Mouse (Mus musculus) midbrain, embryonic 11.5 days (tissue): ENCODE measurements at regions not wholly inside any gene's neighbourhood (a gene's known extent, or its start where the extent isn't known, plus 50 kb on each side); places are given as distances from the start of the nearest gene placed in this dataset.

Experiments
- ATAC-seq: fragments of 200-750 bp; cut with Nextera tagmentation; 2 replicates; pipeline ENCODE4 v1.8.0; 2017; ENCODE audit warnings: moderate TSS enrichment, moderate library complexity; ENCODE audit not compliant: low FRiP score
- DNase-seq: peaks from one replicate; pipeline ENCODE4 v3.0.0; 2015; ENCODE audit warnings: low spot score; ENCODE audit errors: missing footprints
- H3K27ac ChIP-seq: fragments of 300-500 bp; sonication (generic); 2 replicates; pipeline ENCODE4 v1.5.1; 2014; ENCODE audit warnings: low read depth, low read length
- H3K27me3 ChIP-seq: fragments of 300-500 bp; sonication (generic); 2 replicates; pipeline ENCODE4 v1.6.1; 2014; ENCODE audit warnings: mild to moderate bottlenecking, low read length, moderate library complexity, mixed read lengths; ENCODE audit not compliant: control insufficient read depth, insufficient read depth
- H3K36me3 ChIP-seq: fragments of 300-500 bp; sonication (generic); 2 replicates; pipeline ENCODE4 v1.6.1; 2014; ENCODE audit warnings: mild to moderate bottlenecking, low read length, moderate library complexity, mixed read lengths; ENCODE audit not compliant: control insufficient read depth, insufficient read depth
- H3K4me1 ChIP-seq: fragments of 300-500 bp; sonication (generic); 2 replicates; pipeline ENCODE4 v1.6.1; 2014; ENCODE audit warnings: low read length; ENCODE audit not compliant: control insufficient read depth, insufficient read depth
- H3K4me2 ChIP-seq: fragments of 300-500 bp; sonication (generic); 2 replicates; pipeline ENCODE4 v1.6.1; 2014; ENCODE audit warnings: mild to moderate bottlenecking, moderate library complexity
- H3K4me3 ChIP-seq: fragments of 300-500 bp; sonication (generic); 2 replicates; pipeline ENCODE4 v1.5.1; 2014; ENCODE audit warnings: low read depth, low read length
- H3K9ac ChIP-seq: fragments of 300-500 bp; sonication (generic); 2 replicates; pipeline ENCODE4 v1.6.1; 2014; ENCODE audit warnings: low read length
- H3K9me3 ChIP-seq: fragments of 300-500 bp; sonication (generic); 2 replicates; pipeline ENCODE4 v1.6.1; 2016; ENCODE audit warnings: low read length; ENCODE audit not compliant: control insufficient read depth
- WGBS: fragments of 180-500 bp; shearing (Covaris S2); extraction: QIAGEN DNeasy Blood & Tissue Kit; methylation state at CpG from one replicate; pipeline ENCODE4 v1.1.7; 2014; 5-methylcytosine and 5-hydroxymethylcytosine counted together

DNA sequence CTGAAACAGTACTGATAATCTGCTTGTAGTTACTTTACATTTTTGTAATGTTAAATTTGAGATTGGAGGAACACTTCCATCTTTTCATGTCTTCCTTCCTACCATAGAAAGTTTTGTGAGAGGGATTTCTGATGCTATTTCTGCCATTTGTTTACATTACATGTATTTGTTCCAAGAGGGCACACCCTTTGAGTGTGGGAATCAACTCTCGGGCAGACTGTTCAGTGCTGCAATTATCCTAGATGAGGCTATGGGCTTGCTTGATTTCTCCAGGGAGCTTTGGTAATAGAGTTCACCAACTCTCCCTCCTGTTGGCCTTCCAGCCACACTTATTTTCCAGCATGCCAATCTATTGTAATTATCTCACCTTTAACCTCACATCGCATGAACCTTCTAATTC is 52.4 kb downstream of the Gm13691 start:
- no peaks in the 10 kb centered on the region for H3K27me3 ChIP-seq
- DNase-seq (no peak), ATAC-seq (peak; percentile 55; the same call in 1 of the 2 replicates)
- no peak overlapping the region for H3K27ac ChIP-seq
- H3K4me3 ChIP-seq: no peak overlapping the region
- no peak overlapping the region for H3K4me2 ChIP-seq
- no peaks in the 10 kb centered on the region for H3K36me3 ChIP-seq
- H3K4me1 ChIP-seq: no peaks in the 10 kb centered on the region
- H3K9me3 ChIP-seq: no peaks in the 10 kb centered on the region
- no peak overlapping the region for H3K9ac ChIP-seq
- 60% methylated on average over 2 of the region's 2 CpGs for WGBS

DNA sequence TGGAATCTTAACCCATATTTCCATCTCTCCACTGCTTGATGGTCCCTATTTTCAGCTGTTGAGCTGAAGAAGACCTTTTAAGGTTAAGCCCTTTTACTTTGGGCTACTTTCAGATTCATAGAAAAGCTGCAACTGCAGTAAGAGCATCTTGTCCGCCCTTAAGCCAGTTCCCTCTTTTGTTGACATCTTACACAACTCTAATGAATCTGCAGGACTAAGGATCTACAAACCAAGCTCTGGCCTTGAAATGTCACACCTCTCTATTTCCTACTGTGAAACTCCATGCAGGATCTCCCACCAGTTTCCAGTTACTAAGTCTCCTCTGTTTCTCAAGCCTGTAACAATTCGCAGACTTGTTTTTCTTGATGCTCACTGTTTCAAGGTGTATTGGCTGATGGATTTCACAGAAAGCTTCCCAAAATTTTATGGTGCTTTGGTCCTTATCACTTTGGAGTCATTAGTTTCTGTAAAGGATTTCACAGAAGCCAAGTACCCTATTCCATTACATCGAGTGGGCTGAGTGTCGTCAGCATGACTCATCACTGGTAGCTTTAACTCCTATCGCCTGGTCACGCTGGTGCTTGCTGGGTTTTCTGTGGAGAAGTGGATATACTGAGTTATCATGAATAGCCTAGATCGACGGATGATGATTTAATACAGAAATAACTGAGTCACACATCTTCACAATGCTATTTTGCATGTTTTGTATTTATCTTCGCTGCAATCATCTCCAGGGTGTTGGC is 58.2 kb downstream of the Gm13691 start:
- no peak overlapping the region for H3K9ac ChIP-seq
- peak; percentile 71 for DNase-seq
- no peaks in the 10 kb centered on the region for H3K9me3 ChIP-seq
- H3K36me3 ChIP-seq: no peaks in the 10 kb centered on the region
- 91% methylated on average over 9 of the region's 9 CpGs for WGBS
- no peak for ATAC-seq
- H3K27me3 ChIP-seq: no peaks in the 10 kb centered on the region
- no peak overlapping the region for H3K27ac ChIP-seq
- no peaks in the 10 kb centered on the region for H3K4me1 ChIP-seq
- no peak overlapping the region for H3K4me2 ChIP-seq
- no peak overlapping the region for H3K4me3 ChIP-seq

DNA sequence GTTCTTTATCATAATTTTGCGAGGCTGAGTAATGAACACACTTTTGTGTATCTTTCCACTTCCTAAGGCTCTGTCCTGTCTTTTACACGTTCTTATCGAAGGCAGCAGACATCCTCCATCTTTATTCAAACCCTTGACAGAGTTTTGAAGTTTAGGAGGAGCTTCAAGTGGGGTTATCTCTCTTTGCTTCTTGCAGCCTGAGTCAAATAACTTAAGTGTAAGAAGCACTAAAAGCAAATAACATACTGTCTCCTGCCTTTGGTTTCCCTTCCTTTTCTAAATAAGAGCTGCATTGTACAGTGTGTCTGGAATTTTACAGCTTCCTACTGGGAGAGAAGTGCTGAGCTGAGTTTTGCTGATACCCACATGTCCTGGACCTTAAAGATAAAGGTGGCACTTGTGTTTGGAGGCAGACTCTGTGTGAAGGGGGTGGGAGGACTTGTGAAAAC is 61.6 kb downstream of the Gm13691 start:
- Histone ChIP-seq H3K27me3 (no peaks in the 10 kb centered on the region), H3K4me1 (no peaks in the 10 kb centered on the region), H3K9me3 (no peaks in the 10 kb centered on the region), H3K27ac (no peak overlapping the region), H3K9ac (no peak overlapping the region), H3K4me2 (no peak overlapping the region), H3K4me3 (no peak overlapping the region), H3K36me3 (no peaks in the 10 kb centered on the region)
- ATAC-seq (no peak), DNase-seq (peak; percentile 57)
- 74% methylated on average over 3 of the region's 3 CpGs for WGBS

DNA sequence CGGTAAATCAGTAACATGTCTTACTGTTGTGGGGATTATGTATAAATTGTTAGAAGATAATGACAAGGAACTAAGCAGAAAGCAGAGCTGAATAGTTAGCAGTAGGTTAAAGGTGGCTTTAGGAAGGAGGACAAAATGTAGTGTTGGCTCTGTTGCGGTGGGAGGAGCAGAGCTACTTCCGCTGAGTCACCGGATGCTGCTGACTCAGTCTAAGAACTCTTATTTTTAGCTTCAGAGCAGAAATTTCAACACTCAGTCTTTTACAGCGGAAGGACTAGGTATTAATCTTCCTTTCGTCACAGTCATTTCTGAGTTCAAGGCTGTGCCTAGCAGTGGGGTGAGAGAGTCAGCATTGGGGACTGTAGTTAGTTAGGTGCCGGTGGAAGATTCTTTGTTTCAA is 68.9 kb downstream of the Gm13691 start:
- Histone ChIP-seq H3K9ac (no peak overlapping the region), H3K4me3 (no peak overlapping the region), H3K9me3 (no peaks in the 10 kb centered on the region), H3K4me1 (no peaks in the 10 kb centered on the region), H3K4me2 (no peak overlapping the region), H3K27me3 (no peaks in the 10 kb centered on the region), H3K27ac (no peak overlapping the region), H3K36me3 (no peaks in the 10 kb centered on the region)
- ATAC-seq: no peak
- DNase-seq: peak; percentile 72
- 92% methylated on average over 7 of the region's 7 CpGs for WGBS

DNA sequence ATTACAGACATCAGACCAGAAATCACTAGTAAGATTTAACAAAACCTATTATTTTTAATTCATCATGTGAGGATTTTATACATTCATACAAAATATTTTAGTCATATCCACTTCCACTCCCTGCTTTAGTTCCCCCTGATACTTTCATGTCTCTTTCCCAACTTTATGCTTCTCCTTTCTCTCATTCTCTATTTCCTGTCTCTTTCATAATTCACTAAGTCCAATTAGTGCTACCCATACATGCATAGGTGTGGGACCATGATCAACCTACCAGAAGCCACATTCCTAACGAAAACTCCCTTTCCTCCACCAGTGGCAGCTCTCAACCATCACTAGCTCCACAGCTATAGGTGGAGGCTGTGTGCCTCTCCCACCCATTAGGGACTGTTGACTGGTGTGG is 70.9 kb downstream of the Gm13691 start:
- no peak overlapping the region for H3K27ac ChIP-seq
- DNase-seq (no peak), ATAC-seq (no peak)
- H3K4me3 ChIP-seq: no peak overlapping the region
- 84% methylated on average over 1 of the region's 1 CpGs for WGBS
- no peak overlapping the region for H3K9ac ChIP-seq
- H3K27me3 ChIP-seq: no peaks in the 10 kb centered on the region
- no peak overlapping the region for H3K4me2 ChIP-seq
- no peaks in the 10 kb centered on the region for H3K9me3 ChIP-seq
- no peaks in the 10 kb centered on the region for H3K4me1 ChIP-seq
- H3K36me3 ChIP-seq: no peaks in the 10 kb centered on the region

DNA sequence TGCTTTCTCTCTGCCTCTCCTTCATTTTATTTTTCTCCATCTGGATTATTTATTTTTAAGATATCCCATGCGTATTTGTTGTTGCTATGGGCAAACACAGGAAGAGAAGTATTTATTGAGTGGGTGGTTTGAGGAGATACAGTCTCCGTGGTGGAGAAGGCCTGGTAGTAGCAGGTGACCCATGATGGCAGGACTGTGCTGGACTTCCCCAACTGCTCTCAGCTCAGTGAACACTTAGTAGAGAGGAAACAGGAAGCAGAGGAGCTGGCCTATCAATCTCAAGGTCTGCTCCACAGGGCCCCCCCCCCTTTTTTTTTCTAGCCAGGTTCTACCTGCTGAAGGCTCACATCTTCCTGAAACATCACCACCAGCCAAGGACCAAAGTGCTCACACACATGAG is 74.0 kb downstream of the Gm13691 start:
- ATAC-seq (no peak), DNase-seq (peak; percentile 70)
- Histone ChIP-seq H3K27ac (no peak overlapping the region), H3K9ac (no peak overlapping the region), H3K4me3 (no peak overlapping the region), H3K4me1 (no peaks in the 10 kb centered on the region), H3K27me3 (no peaks in the 10 kb centered on the region), H3K36me3 (no peaks in the 10 kb centered on the region), H3K9me3 (no peaks in the 10 kb centered on the region), H3K4me2 (no peak overlapping the region)
- WGBS: 91% methylated on average over 2 of the region's 2 CpGs

DNA sequence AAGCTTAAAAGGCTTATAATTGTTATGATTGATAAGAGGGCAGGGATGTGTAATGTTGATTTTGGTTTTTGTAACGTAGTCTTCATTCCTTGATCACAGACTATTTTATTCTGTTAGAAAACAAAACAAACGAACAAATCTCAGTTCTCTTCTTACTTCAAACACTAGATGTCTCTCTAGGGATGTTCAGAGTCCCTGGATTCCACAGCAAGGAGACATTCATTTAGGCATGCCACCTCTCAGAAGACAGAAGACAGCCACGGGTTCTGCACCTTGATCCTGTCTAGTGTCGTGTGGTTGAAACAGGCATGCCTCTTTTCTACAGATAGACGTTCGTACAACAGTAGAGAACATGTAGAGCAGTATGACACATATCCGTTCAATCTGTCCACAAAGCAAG is 74.7 kb downstream of the Gm13691 start:
- Histone ChIP-seq H3K27ac (no peak overlapping the region), H3K27me3 (no peaks in the 10 kb centered on the region), H3K36me3 (no peaks in the 10 kb centered on the region), H3K9ac (no peak overlapping the region), H3K4me1 (no peaks in the 10 kb centered on the region), H3K4me3 (no peak overlapping the region), H3K4me2 (no peak overlapping the region), H3K9me3 (no peaks in the 10 kb centered on the region)
- peak; percentile 60 for DNase-seq
- 70% methylated on average over 7 of the region's 7 CpGs for WGBS
- no peak for ATAC-seq

DNA sequence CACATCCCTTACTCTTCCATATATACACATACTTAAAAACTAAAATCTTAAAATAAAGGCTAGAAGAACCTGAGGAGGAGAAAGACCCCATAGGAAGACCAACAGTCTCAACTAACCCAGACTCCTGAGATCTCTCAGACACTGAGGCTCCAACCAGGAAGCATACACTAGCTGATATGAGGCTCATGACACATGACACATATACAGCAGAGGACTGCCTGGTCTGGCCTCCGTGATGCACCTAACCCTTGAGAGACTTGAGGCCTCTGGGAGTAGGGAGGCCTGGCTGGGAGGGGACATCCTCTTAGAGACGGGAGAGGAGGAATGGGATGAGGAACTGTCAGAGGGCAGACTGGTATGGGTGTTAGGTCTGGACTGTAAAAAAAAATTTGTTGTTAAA is 75.4 kb downstream of the Gm13691 start:
- WGBS: 85% methylated on average over 2 of the region's 2 CpGs
- DNase-seq (peak; percentile 10), ATAC-seq (no peak)
- Histone ChIP-seq H3K36me3 (no peaks in the 10 kb centered on the region), H3K27me3 (no peaks in the 10 kb centered on the region), H3K9ac (no peak overlapping the region), H3K27ac (no peak overlapping the region), H3K4me3 (no peak overlapping the region), H3K4me1 (no peaks in the 10 kb centered on the region), H3K9me3 (no peaks in the 10 kb centered on the region), H3K4me2 (no peak overlapping the region)

DNA sequence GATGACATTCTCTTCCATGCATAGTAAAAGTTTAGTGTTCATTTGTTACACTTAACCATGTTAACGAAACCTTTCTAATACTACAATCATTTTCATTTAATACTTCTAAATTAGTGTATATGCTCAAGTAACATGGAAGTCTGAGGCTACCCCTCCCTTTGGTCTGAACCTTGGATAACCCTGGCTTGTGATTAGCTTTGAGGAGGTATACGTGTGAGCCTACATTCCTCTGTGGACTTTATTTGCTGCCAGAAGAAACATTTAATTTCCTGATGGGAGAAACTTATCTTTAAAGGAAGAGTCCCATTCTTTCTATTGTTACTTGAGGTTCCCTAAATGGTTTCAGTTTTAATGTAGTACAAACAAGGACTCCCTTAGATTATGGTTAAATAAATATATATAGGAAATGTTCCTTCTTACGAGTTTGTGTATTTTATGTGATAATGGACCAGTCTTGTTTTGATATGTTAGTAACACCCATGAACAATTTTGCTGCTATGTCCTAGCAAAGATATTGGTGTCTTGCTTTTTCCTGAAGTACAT is 75.9 kb downstream of the Gm13691 start:
- Histone ChIP-seq H3K27me3 (no peaks in the 10 kb centered on the region), H3K4me1 (no peaks in the 10 kb centered on the region), H3K36me3 (no peaks in the 10 kb centered on the region), H3K4me3 (no peak overlapping the region), H3K9me3 (no peaks in the 10 kb centered on the region), H3K9ac (no peak overlapping the region), H3K27ac (no peak overlapping the region), H3K4me2 (no peak overlapping the region)
- WGBS: 84% methylated on average over 3 of the region's 3 CpGs
- DNase-seq: peak; percentile 70
- ATAC-seq: no peak
